Mouse (Mus musculus): ENCODE results near the gene Cbl.

Cbl gene

DNA sequence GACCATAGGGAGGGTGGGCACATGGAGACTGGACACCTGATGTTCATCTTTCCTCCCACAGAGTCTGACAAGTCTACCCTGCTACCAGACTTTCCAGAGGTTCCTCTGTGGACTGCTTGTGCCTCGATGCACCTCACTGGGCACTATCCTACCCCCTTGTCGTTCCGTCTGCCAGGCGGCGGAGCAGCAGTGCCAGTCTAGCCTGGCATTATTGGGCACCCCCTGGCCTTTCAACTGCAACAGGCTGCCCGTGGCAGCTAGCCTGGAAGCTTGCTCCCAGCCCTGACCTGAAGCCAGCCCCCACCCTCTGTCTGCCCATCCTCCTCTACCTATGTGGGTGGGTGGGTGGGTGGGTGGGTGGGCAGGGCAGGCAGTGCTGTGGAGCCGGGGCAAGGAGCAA is 127.7 kb downstream of the Cbl start:
- DNase-seq (ENCODE audit: low spot score in 2 of 2): no peak

DNA sequence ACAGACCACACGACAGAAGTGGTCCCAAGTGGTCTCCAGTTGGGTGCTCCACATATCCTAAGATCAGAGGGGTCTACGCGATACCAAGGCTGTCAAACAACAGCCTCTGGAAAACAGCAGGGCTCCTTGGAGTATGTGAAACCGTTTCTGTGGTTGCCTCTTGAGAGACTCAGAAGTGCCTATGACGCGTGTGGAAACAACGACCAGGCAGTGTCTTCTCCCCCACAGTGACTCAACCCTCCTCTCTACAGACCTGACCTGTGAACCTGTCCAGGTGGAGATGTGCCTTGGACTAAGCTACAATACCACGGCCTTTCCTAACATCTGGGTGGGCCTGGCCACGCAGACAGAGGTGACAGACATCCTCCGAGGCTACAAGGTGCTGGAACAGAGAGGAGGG is 128.1 kb downstream of the Cbl start:
- no peak for DNase-seq (ENCODE audit: low spot score in 2 of 2)

DNA sequence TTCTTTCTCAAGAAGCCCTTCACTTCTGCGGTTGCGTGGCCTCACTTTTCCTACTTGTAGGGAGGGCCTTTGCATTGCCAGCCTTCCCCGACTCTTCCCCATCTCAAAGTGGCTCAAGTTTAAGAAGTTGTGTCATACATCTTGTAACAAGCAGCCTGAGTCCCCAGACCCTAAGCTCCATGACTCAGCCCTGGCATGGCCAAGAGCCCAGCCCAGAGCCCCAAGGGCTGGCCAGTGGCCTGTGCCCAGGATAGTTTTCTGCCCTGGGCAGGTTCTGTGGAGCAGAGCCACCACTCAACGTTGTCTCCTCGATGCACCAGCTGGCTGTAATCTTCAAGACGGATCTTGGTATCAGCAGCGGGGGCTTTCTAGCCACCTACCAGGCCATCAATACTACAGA is 129.0 kb downstream of the Cbl start:
- DNase-seq (ENCODE audit: low spot score in 2 of 2): no peak

DNA sequence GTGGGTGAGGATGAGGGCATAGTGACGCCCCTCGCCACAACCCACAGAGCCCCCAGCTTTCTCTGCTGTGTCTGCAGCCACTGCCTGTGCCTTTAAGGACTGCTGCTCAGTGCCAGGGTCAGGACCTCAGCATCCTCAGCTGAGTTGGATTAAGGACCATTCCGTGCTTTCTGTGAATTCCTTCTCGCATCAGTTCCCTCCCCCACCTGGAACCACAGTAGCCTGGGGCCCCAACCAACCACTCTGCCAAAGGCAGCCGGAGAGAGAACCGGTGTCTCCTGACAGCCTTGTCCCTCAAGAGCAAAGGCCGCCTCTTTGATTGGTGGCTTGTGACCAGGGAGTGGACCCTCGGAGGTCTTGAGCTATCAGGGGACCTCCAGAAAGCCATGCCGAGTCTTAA is 132.4 kb downstream of the Cbl start, which contains the start of gene Mfrp:
TSS of gene Mfrp (plus strand) at position 240 of the 400 bp plus-strand sequence.
- no peak for DNase-seq (ENCODE audit: low spot score in 2 of 2)

DNA sequence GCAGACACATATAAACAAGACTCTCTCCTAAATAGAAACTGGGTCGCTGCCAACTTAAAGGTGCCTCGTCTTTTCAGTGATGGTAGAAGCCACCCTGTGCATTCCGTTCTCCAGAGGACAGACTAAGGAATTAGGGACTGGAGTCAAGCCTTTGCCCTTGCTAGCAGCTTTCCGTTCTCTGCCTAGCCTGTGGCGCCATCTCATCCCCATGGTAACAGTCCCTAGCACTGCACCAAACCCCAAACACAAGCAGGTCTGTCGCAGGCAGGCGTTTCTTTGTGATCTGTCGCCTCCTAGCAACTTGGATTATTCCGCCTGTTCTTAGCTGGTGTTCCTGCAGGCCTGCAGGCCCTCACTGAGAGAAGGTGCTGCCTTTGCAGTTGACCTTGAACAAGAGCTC is 137.3 kb downstream of the Cbl start:
- no peak for DNase-seq (ENCODE audit: low spot score in 2 of 2)

DNA sequence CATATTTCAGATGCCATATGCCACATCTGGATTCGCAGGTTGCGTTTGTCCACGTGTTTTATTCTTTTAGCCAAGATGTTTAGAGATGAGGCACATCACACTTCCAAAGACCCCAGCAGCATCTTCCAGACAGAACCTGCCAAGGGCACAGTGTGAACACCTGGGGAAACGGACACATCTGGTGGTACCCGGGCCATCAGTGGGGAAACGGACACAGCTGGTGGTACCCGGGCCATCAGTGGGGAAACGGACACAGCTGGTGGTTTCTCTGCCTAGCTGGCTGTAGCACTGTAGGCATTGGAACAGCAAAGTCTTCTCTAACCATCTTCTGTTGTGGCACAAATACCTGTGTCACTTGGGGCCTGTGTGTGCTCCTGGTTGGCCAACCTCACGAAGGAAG is 138.1 kb downstream of the Cbl start:
- no peak for DNase-seq (ENCODE audit: low spot score in 2 of 2)

DNA sequence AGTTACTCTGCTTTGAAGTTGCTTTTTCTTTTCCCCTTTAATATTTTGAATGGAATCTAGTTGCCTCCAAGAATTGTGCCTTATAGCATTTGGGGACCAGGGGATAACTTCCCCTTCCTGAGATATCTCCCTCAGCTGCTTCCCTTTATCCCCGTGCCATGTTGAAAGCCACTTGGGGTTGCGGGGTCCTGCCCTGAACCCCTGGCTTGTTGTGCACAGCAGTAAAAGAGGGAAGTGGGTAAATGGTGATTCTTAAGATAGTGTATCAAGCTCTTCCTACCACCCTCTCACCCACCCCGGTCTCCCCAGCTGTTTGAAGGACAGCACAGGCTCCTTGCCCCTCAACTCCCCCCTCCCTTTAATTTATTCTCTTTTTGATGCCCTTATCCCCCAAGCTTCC is 139.1 kb downstream of the Cbl start:
- no peak for DNase-seq (ENCODE audit: low spot score in 2 of 2)

DNA sequence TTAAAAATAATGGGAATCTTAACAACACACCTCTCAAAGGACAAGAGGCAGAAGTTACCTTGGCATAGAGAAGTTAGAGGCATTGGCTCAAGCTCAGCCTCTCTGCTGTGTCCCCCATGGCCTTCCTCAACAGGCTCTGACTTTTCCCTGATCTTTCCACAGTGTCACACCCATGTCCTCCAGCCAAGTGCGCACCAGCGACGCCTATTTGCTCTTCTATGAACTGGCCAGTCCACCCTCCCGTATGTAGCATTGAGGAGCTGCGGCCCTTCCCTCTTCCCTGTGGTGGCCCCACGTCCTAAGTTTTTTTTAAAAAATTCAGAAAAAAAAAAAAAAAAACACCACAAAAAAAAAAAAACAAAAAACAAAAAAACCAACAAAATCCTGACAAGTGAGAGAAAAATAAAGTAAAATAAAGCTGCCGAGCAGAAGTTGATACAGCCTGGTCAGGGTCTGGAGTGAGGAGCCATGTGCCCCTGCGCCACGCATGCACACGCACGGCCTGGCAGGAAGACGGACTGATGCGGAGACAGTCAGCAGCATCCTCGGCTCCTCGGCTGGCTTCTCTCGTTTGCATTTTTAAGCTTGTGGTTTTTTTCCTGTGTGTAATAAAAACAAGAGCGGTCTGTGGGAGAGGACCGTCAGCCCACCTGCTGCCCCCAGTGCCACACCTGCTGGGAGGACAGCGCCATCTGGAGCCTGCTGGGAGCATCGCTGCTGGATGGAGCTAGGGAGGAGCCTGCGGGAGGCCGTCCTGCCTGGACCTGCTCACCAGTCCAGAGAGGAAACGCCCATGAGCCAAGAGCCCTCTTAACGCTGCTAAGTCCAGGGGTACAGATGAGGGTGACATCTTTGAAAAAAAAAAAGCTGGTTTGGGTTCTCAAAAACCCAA is 140.0 kb downstream of the Cbl start:
- DNase-seq (ENCODE audit: low spot score in 2 of 2): peak; percentile 48 to 72
